Mouse (Mus musculus): ENCODE measurements at regions not wholly inside any gene's neighbourhood (a gene's known extent, or its start where the extent isn't known, plus 50 kb on each side); places are given as distances from the start of the nearest gene placed in this dataset.
"Not testable (repeated sequence)": the region's sequence is repeated elsewhere in the genome, so short reads cannot be mapped to it uniquely, and the experiment has no call there.

GRCm38 (mm10) chr17:69563165-69563564 is 124.0 kb downstream of the Akain1 start:
- peak; percentile 58 for DNase-seq (ENCODE audit: low read depth, low spot score)

DNA sequence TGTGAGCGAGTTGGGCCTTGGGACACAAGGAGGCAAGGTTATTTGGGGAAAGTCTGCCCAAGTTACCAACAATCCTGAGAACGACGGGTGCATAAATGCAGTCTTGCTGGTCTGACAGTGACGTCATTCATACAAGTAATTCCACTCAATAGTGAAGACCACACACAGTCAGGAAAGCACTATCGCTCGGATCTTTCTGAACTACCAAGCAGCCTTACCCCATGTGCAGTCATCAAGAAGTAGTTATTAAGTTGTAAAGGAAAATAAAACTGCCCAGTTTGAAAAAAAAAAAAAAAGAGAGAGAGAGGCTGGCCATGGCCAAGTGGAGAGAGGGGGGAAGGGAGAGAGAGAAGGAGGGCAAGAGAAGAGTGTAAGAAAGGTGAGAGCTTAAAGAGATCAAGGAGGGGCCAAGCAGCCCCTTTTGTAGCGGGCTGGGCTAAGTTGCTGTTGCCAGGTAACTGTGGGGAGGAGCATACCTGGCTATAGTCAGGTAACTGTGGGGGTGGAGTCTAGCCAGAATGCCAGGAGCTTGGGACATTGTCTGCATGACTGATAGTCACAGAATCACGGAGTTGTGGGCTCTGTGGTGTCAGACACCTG is 132.0 kb downstream of the Akain1 start:
- DNase-seq (ENCODE audit: low read depth, low spot score) = not testable (repeated sequence)

DNA sequence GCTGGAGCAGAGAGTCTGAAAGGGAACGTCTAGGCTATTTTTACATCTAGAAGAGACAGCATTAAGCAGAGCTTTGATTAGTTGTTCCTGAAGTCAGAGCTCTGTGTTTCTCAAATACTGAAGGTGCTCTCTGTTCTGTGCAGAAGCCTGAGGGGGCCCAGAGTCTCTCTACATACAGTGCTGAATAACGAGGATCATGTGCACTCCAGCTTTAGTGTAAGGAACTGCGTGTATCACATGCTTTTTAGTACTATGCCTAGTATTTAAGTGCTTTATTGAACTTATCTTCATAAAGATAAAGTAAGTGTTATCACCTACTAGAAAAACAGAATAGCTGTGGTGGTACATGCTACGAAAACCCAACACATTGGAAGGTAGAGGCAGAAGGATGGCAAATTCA is 151.4 kb downstream of the Akain1 start:
- DNase-seq (ENCODE audit: low read depth, low spot score) = no peak

GRCm38 (mm10) chr17:69597773-69598295 is 158.7 kb downstream of the Akain1 start:
- DNase-seq (ENCODE audit: low read depth, low spot score) = no peak

DNA sequence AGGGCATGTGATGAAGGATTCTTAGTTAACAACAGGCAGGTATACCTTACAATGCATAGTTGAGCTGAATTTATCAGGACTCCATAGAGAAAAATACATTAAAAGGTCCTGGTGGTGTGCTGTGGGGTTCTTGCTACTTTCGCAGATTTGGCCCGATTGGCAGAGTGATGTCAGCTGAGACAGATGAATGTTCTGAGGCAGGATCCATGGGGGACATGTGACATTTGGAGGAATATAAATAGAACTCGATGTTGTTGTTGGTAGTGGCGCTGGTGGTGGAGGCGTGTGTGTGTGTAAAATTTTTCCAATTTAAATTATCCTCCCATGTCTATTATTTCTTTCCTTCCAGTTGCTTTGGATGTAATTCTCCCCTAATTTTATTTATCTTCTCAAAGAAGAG is 159.3 kb downstream of the Akain1 start:
- no peak for DNase-seq (ENCODE audit: low read depth, low spot score)

- DNase-seq (ENCODE audit: low read depth, low spot score) = no peak
Measured at GRCm38 (mm10) chr17:69603596-69603995, 164.5 kb downstream of the Akain1 start.

- DNase-seq (ENCODE audit: low read depth, low spot score) = no peak
Measured at GRCm38 (mm10) chr17:69604698-69605097, 165.6 kb downstream of the Akain1 start.

DNA sequence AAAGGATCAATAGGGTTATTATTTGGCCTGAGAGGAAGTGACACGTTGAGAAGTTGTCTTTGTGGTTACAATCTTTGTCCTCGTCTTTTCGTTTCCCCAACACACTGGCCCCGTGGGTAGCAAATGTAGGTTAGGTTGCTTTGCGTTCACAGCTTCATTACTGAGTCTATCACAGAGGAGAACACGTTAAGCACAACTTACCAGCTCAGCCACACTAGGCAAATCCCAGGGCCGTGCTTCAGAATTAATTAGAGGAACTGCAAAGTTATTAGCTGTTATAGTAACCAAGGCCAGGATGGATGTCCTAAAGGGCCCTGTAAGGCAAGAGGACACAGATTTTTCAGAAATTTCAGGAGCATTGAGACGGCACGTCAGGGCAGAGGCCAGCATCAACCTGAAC is 166.3 kb downstream of the Akain1 start:
- DNase-seq (ENCODE audit: low read depth, low spot score) = no peak

- no peak for DNase-seq (ENCODE audit: low read depth, low spot score)
Measured at GRCm38 (mm10) chr17:69631411-69631810, 192.3 kb downstream of the Akain1 start.

GRCm38 (mm10) chr17:69650496-69650895 is 211.4 kb downstream of the Akain1 start:
- not testable (repeated sequence) for DNase-seq (ENCODE audit: low read depth, low spot score)

- DNase-seq (ENCODE audit: low read depth, low spot score) = no peak
Measured at GRCm38 (mm10) chr17:69654586-69654985, 215.5 kb downstream of the Akain1 start.

- DNase-seq (ENCODE audit: low read depth, low spot score) = no peak
Measured at GRCm38 (mm10) chr17:69672530-69672929, 233.4 kb downstream of the Akain1 start.

GRCm38 (mm10) chr17:69683091-69683490 is 244.0 kb downstream of the Akain1 start:
- no peak for DNase-seq (ENCODE audit: low read depth, low spot score)

DNA sequence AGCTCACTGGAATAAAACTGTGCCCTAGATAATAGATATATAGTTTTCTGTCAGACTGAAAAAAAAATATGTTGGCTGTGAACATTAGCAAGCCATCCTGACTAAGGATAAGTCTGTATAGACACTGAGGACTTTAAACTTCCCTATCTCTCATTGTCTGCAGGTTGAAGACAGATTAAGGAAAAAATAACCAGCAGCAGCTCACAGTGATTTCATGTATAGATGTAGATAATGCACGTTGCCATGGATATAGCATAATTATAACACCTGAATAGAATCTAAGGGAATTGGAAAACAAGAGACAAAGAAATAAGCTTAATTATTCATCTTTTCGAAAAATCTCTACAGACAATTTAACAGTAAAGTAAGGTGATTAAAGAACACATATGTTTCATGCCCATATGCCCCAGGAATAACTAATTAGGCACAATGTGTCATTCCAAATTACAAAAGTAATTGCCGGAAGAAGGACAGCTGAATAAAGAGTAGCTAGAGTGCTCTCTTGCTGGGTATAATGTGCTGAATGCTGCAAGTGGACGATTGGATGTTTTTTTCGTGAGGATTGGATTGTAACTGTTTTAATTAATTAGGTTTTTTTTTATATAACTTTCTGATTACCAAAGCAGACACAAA is 246.6 kb downstream of the Akain1 start:
- DNase-seq (ENCODE audit: low read depth, low spot score) = no peak

GRCm38 (mm10) chr17:69686383-69686782 is 247.3 kb downstream of the Akain1 start:
- DNase-seq (ENCODE audit: low read depth, low spot score) = no peak

- DNase-seq (ENCODE audit: low read depth, low spot score) = no peak
Measured at GRCm38 (mm10) chr17:69695341-69695740, 256.2 kb downstream of the Akain1 start.

- DNase-seq (ENCODE audit: low read depth, low spot score) = no peak
Measured at GRCm38 (mm10) chr17:69727325-69727724, 241.5 kb upstream of the Dlgap1 start.

GRCm38 (mm10) chr17:69732981-69733380 is 235.9 kb upstream of the Dlgap1 start:
- DNase-seq (ENCODE audit: low read depth, low spot score) = no peak

- DNase-seq (ENCODE audit: low read depth, low spot score) = no peak
Measured at GRCm38 (mm10) chr17:69736379-69737096, 232.3 kb upstream of the Dlgap1 start.

DNA sequence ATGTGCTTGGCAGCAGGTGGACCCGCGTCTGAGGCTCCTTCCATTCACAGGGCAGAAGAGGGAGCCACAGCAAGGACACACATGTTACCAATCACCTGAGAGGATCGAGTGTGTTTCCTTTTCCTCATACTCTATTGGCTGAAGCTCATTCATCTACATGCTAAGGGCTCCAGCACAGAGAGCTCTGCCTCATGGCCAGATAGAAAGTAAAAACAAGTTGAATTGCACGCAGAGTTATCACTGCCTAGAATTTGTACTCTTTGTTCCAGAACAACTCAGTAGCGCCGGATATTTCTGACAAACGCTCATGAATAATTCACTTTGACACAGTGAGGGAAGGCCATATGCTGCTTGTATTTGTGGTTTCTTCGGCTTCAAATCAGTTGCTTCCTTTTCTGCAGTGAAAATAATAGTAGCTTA is 199.9 kb upstream of the Dlgap1 start:
- no peak for DNase-seq (ENCODE audit: low read depth, low spot score)

DNA sequence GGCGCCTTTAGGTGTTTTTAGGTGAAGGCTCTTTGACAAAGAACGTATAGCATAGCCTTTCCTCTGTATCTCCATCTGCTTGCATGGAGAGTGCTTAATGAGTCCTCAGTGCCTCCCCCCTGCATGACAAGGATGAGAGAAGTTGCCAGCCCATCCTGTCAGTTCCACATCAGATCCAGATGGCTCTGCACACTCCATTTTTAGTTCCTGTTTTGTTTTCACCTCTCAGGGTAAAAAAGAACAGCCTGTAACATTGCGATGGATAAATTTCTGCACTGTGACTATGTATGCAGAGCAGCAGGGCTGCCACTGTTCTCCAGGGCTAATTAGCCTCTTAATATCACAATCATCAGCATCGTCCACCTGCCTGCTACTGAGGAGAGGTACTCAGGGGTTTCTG is 198.8 kb upstream of the Dlgap1 start:
- DNase-seq (ENCODE audit: low read depth, low spot score) = no peak

DNA sequence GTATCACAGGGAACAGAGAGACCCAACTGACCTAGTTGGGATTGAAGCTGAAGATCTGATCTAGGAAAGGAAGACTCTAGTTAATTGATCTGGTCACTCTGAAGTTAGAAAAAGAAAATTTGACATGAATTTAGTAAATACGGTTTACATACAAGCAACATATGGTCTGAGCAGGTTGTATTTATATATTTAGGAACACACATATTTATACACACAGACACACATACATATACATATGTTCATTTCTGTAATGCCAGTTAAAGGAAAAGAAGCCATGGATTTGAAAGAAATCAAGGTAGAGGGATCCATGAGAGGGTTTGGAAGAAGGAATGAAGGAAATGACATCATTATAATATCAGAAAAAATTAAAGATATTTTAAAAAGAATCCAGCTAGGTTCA is 187.7 kb upstream of the Dlgap1 start:
- no peak for DNase-seq (ENCODE audit: low read depth, low spot score)

- no peak for DNase-seq (ENCODE audit: low read depth, low spot score)
Measured at GRCm38 (mm10) chr17:69786985-69787384, 181.9 kb upstream of the Dlgap1 start.
